Mouse (Mus musculus) liver, adult 2 months (tissue): Measurements from ENCODE around the gene Krt31.

Experiments used
- CTCF ChIP-seq: fragments of 200-500 bp; IDR thresholded peaks from 2 replicates; pipeline ENCODE4 v1.5.1; 2011; ENCODE audit warnings: low read depth, low read length, control low read depth
- POLR2A ChIP-seq: fragments of 200-500 bp; IDR thresholded peaks from 2 replicates; pipeline ENCODE4 v1.6.1; 2011; ENCODE audit warnings: low read length, control low read depth; ENCODE audit not compliant: insufficient read depth; ENCODE audit errors: extremely low read depth

DNA sequence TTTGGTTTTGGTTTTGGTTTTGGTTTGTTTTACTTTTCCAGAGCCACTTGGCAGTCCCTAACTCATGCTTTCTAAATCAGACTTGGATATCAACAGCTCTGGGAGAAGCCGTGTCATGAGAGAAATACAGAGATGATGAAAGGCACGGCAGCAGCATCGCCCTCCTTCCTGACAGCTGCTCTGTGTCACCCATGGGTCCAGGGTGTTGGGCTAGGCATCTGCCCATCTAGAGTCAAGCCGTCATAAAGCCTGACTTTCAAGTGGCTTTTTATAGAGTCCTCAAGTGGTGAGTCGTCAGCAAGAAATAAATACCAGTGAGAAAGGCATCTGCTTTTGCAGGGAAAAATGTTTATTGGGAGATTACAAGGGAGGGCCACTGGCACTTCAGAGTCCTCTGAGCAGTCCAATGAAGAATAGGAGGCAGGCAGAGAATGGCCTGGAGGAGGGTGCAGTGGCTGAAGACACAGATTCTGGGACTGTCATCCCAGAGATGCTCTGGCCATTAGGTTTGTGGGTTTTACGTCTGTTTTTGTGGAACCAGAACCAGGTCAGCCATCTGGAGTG is 4.0 kb downstream of the Krt31 start:
- TF ChIP-seq CTCF = no peak
- no peak for TF ChIP-seq POLR2A
